Mouse (Mus musculus) stomach, embryonic 16.5 days (tissue): ENCODE data around the gene Cmc2. TPM values are rescaled to one million over a fixed set of nuclear protein-coding genes. Genes with fewer than 3 reads are reported as not detected.

ENCODE experiments used
- ATAC-seq: fragments of 200-750 bp; cut with Nextera tagmentation; 2 replicates; pipeline ENCODE4 v1.8.0; 2017; ENCODE audit warnings: moderate number of reproducible peaks, moderate TSS enrichment; ENCODE audit not compliant: insufficient read depth, low FRiP score
- H3K27ac ChIP-seq: fragments of 300-500 bp; sonication (generic); 2 replicates; pipeline ENCODE4 v1.5.1; 2014; ENCODE audit warnings: low read length
- H3K27me3 ChIP-seq: fragments of 300-500 bp; sonication (generic); 2 replicates; pipeline ENCODE4 v1.6.1; 2014; ENCODE audit warnings: low read length, control low read depth, mixed read lengths; ENCODE audit not compliant: control insufficient read depth, insufficient read depth
- H3K36me3 ChIP-seq: fragments of 300-500 bp; sonication (generic); 2 replicates; pipeline ENCODE4 v1.6.1; 2014; ENCODE audit warnings: low read length; ENCODE audit not compliant: control insufficient read depth, insufficient read depth
- H3K4me1 ChIP-seq: fragments of 300-500 bp; sonication (generic); 2 replicates; pipeline ENCODE4 v1.6.1; 2014; ENCODE audit warnings: low read length, control low read depth, mixed read lengths; ENCODE audit not compliant: control insufficient read depth, insufficient read depth
- H3K4me2 ChIP-seq: fragments of 300-500 bp; sonication (generic); 2 replicates; pipeline ENCODE4 v1.6.1; 2014; ENCODE audit warnings: low read depth, low read length, mixed read lengths
- H3K4me3 ChIP-seq: fragments of 300-500 bp; sonication (generic); replicated peaks from 2 replicates; pipeline ENCODE4 v1.5.1; 2014; ENCODE audit warnings: mild to moderate bottlenecking, low read length
- H3K9ac ChIP-seq: fragments of 300-500 bp; sonication (generic); 2 replicates; pipeline ENCODE4 v1.6.1; 2014; ENCODE audit warnings: low read length
- H3K9me3 ChIP-seq: fragments of 300-500 bp; sonication (generic); replicated peaks from 2 replicates; pipeline ENCODE4 v1.6.1; 2016; ENCODE audit warnings: low read length, control low read depth; ENCODE audit not compliant: control insufficient read depth
- WGBS: fragments of 180-500 bp; shearing (Covaris S2); extraction: QIAGEN DNeasy Blood & Tissue Kit; methylation state at CpG from one replicate; pipeline ENCODE4 v1.1.7; 2014; 5-methylcytosine and 5-hydroxymethylcytosine counted together
- polyA plus RNA-seq: library from polyadenylated mRNA; unstranded; fragments of >200 nt; fragmentation: Nextera tagmentation; extraction: Ambion mirVana; gene quantifications from 2 replicates; pipeline ENCODE4 v1.2.1, GENCODE M21; 2015

Gene Cmc2
- polyA plus RNA-seq, 1 experiment from 2014 or later = 72.0 TPM

GRCm38 (mm10) chr8:116842678-116843077 lies 78.6 kb downstream of the Cmc2 start:
- H3K27me3 ChIP-seq = no peaks in the 10 kb centered on the region
- no peak overlapping the region for H3K4me2 ChIP-seq
- H3K4me1 ChIP-seq = no peaks in the 10 kb centered on the region
- H3K36me3 ChIP-seq = no peaks in the 10 kb centered on the region
- H3K9me3 ChIP-seq = no peaks in the 10 kb centered on the region
- H3K9ac ChIP-seq = no peak overlapping the region
- ATAC-seq = no peak
- no peak overlapping the region for H3K4me3 ChIP-seq
- 48% methylated on average over 6 of the region's 6 CpGs for WGBS
- H3K27ac ChIP-seq = no peak overlapping the region

Other genes starting within 250 kb of the Cmc2 start
- gene Cdyl2, start 188.5 kb downstream of the Cmc2 start, polyA plus RNA-seq = 4.1 and 4.4 TPM in 2 replicates
- 27.9 and 28.1 TPM in 2 replicates for gene Cenpn, start 275 bp upstream of the Cmc2 start, polyA plus RNA-seq
- 9.0 and 9.6 TPM in 2 replicates for gene Atmin, start 21.9 kb upstream of the Cmc2 start, polyA plus RNA-seq
- 1.3 and 2.0 TPM in 2 replicates for gene 1700030J22Rik, start 57.5 kb upstream of the Cmc2 start, polyA plus RNA-seq
- 118 and 130 TPM in 2 replicates for gene Gcsh, start 72.1 kb upstream of the Cmc2 start, polyA plus RNA-seq
- gene Pkd1l2, start 161.0 kb upstream of the Cmc2 start, polyA plus RNA-seq = 0.48 and 0.71 TPM in 2 replicates
- 0.92 and 1.2 TPM in 2 replicates for gene Bco1, start 174.4 kb upstream of the Cmc2 start, polyA plus RNA-seq
- 2.2 TPM in 2 replicates for gene Gan, start 236.7 kb upstream of the Cmc2 start, polyA plus RNA-seq